Mouse (Mus musculus) retina, postnatal 7 days (tissue): Measurements from ENCODE around the gene Kmt2a.
A peak's percentile ranks its signal among the peaks of the same experiment; 100 is the strongest.

ENCODE experiments used
- DNase-seq: peaks from one replicate; pipeline ENCODE4 v3.0.0-alpha.2; 2012; ENCODE audit warnings: low read depth, low spot score

The Kmt2a gene

GRCm38 (mm10) chr9:44880309-44881081 is 601 bp downstream of the Kmt2a start:
- no peak for DNase-seq

- DNase-seq: no peak
Observed at GRCm38 (mm10) chr9:44879694-44880271, 1.3 kb downstream of the Kmt2a start.

GRCm38 (mm10) chr9:44878776-44879500 is 2.2 kb downstream of the Kmt2a start:
- no peak for DNase-seq

GRCm38 (mm10) chr9:44877686-44878085 is 3.4 kb downstream of the Kmt2a start:
- DNase-seq: no peak

- DNase-seq: no peak
Observed at GRCm38 (mm10) chr9:44875476-44875875, 5.6 kb downstream of the Kmt2a start.

GRCm38 (mm10) chr9:44874198-44874597 is 6.9 kb downstream of the Kmt2a start:
- DNase-seq: no peak

GRCm38 (mm10) chr9:44873665-44874064 is 7.4 kb downstream of the Kmt2a start:
- DNase-seq: no peak

GRCm38 (mm10) chr9:44868336-44869094 is 12.6 kb downstream of the Kmt2a start:
- DNase-seq: no peak

- no peak for DNase-seq
Observed at GRCm38 (mm10) chr9:44867664-44868063, 13.4 kb downstream of the Kmt2a start.

GRCm38 (mm10) chr9:44866501-44867240 is 14.4 kb downstream of the Kmt2a start:
- DNase-seq: no peak

- DNase-seq: no peak
Observed at GRCm38 (mm10) chr9:44861121-44861520, 20.0 kb downstream of the Kmt2a start.

- DNase-seq: no peak
Observed at GRCm38 (mm10) chr9:44858657-44859056, 22.4 kb downstream of the Kmt2a start.

GRCm38 (mm10) chr9:44857405-44857992 is 23.6 kb downstream of the Kmt2a start:
- DNase-seq: no peak

- no peak for DNase-seq
Observed at GRCm38 (mm10) chr9:44855153-44855552, 25.9 kb downstream of the Kmt2a start.

GRCm38 (mm10) chr9:44847446-44847845 is 33.6 kb downstream of the Kmt2a start:
- no peak for DNase-seq

- DNase-seq: no peak
Observed at GRCm38 (mm10) chr9:44841241-44841640, 39.9 kb downstream of the Kmt2a start.

GRCm38 (mm10) chr9:44836439-44836838 is 44.7 kb downstream of the Kmt2a start:
- peak; percentile 52 for DNase-seq

- no peak for DNase-seq
Observed at GRCm38 (mm10) chr9:44832356-44832755, 48.7 kb downstream of the Kmt2a start.

GRCm38 (mm10) chr9:44830506-44830905 is 50.6 kb downstream of the Kmt2a start:
- DNase-seq: no peak

- no peak for DNase-seq
Observed at GRCm38 (mm10) chr9:44828944-44829343, 52.2 kb downstream of the Kmt2a start.

- DNase-seq: no peak
Observed at GRCm38 (mm10) chr9:44826660-44827059, 54.4 kb downstream of the Kmt2a start.
